Mouse (Mus musculus) liver, embryonic 18 days (tissue): ENCODE data around the gene Nae1. TPM values are rescaled to one million over a fixed set of nuclear protein-coding genes. Genes with fewer than 3 reads are reported as not detected.

ENCODE experiments used
- polyA plus RNA-seq: library from polyadenylated mRNA; depleted of rRNA; stranded (reverse); fragments of >200 nt; gene quantifications from 2 replicates; pipeline ENCODE4 v1.2.3, GENCODE M21; 2012; rRNA removed

The Nae1 gene
- 17.4 and 19.2 TPM in 2 replicates for polyA plus RNA-seq

DNA sequence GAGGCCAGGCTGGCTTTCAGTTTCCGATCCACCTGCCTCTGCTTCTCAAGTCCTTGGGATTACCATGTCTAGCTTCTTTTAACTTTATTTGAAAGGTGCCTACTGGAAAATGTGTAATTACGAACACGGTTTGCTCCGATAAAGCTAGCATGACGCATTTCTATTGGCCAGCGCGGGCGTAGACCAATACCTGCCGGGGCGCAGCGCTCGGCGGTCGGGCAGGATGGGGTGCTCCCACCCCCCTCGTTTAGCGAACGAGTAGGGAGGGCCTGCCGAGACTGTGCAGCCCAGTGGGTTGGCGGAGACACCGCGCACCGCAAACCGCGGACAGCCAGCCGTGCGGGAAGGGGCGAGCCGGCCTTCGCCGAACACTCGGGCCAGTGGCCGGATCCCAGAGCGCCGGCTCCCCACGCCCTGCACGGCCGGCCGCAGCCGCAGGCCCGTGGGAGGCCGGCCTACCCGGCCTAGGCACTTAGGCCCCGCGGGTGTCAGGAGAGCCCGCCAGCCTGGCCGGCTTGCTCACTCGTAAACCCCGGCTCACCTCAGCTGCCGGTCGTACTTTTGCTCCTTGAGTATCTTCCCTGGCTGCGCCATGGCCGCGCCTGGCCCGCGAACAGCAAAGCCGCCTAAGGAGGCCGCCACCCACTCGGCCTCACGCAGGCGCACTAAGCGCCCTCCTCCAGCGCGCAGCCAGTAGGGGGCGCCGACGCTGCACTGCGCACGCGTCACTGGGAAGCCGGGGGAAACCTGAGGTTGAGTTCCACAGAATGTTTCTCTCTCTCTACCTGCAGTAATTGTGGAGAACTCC, at the start of gene Nae1, which contains the start of gene Car7:
Gene Nae1 (minus strand): TSS at position 667 of the 808 bp plus-strand sequence.
Gene Car7 (plus strand): TSS at position 719 of the 808 bp plus-strand sequence.

DNA sequence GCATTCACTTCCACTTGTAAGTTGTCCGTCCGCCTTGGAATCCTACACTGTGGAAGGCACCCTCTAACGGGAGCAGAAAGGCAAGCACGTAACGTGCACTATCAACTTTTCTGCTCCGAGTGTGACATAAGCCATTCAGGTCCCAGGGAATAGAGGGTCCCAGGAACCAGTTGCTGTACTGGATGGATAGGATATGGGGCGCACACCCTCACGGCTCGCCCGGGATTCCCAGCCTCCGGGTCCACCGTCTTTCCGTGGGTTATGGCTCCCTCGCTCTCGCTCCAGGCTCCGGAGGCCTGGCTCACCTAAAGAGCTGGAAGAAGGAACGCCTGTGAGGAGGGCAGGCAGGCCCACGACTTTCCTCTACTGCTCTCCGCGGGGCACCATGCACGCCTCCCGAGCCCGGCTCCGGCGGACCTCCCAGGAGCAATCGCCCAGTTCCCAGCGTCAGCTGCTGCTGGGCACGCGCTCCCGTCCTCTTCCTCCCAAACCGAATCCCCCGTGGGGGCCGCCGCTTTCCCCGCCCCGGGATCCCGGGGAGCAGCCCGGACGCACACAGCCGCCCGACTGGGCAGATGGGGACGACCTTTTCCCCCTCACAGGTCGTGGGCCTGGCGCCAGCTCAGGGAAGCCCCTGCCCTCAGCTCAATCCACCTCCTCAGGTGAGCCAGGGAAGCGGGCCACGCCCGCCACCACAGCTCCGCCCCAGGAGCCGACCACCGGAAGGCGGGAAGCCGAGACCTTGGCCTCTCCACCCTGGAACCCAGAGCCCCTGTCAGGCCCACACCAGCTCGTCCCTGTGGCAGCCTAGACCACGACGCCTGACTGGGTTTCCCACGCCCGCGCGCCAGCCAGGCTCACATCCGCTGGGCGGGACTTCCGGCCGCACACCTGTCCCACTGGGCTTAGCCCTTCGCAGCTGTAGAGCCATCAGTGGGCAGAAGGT, 25.1 kb downstream of the Nae1 start, which contains the start of gene Terb1:
Gene Terb1 (minus strand): TSS at position 850 of the 946 bp plus-strand sequence.

Other genes with a start within 250 kb of the Nae1 start
- not detected in 2 replicates for gene Cmtm2a, start 241.5 kb downstream of the Nae1 start, polyA plus RNA-seq
- not detected in 2 replicates for gene Gm45711, start 224.6 kb downstream of the Nae1 start, polyA plus RNA-seq
- not detected in 2 replicates for gene Cmtm1, start 224.5 kb downstream of the Nae1 start, polyA plus RNA-seq
- gene Gm11020, start 213.1 kb downstream of the Nae1 start, polyA plus RNA-seq: not detected in 2 replicates
- not detected in 2 replicates for gene Cmtm2b, start 212.4 kb downstream of the Nae1 start, polyA plus RNA-seq
- 20.7 and 22.6 TPM in 2 replicates for gene Cmtm3, start 195.2 kb downstream of the Nae1 start, polyA plus RNA-seq
- 3.2 and 3.5 TPM in 2 replicates for gene Cmtm4, start 138.8 kb downstream of the Nae1 start, polyA plus RNA-seq
- gene Dync1li2, start 91.6 kb downstream of the Nae1 start, polyA plus RNA-seq: 10.1 and 10.7 TPM in 2 replicates
- 0.01 and 0.02 TPM in 2 replicates for gene Terb1, start 24.7 kb downstream of the Nae1 start, polyA plus RNA-seq
- 0.59 and 0.81 TPM in 2 replicates for gene Car7, start 52 bp upstream of the Nae1 start, polyA plus RNA-seq
- 2.7 and 2.8 TPM in 2 replicates for gene Pdp2, start 56.8 kb upstream of the Nae1 start, polyA plus RNA-seq
- 0.08 and 0.09 TPM in 2 replicates for gene Cdh16, start 89.8 kb upstream of the Nae1 start, polyA plus RNA-seq
- 0.36 and 0.55 TPM in 2 replicates for gene Rrad, start 96.7 kb upstream of the Nae1 start, polyA plus RNA-seq
- gene Ciao2b, start 107.3 kb upstream of the Nae1 start, polyA plus RNA-seq: 32.0 and 34.6 TPM in 2 replicates
- gene Ces2a, start 199.4 kb upstream of the Nae1 start, polyA plus RNA-seq: 101 and 104 TPM in 2 replicates